Mouse (Mus musculus) MEL-GATA-1-ER (cell line): ENCODE results near the gene Glis3.

Experiments used
- DNase-seq: peaks from one replicate; pipeline ENCODE4 v3.0.0-alpha.2; 2012; ENCODE audit warnings: low read depth; ENCODE audit errors: extremely low read depth

Glis3 gene

DNA sequence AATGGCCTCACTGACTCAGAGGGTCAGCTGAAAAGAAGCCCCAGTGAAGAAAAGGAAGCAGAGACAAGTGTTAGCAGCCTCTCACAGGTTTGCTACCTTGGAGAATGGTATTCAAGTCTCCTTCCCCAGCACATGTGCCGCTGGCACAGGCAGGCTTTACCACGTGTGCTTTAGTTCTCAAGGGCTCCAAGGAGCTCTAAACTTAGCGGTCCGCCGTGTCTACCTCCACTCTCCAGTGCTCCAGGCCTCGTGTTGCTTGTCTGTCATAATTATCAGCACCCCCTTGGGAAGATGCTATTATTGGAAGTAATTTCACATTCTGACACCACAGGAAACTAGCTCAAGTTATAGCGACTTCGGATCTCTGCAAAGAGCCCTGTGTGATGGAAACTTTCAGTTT lies 344.0 kb downstream of the Glis3 start:
- DNase-seq: no peak

DNA sequence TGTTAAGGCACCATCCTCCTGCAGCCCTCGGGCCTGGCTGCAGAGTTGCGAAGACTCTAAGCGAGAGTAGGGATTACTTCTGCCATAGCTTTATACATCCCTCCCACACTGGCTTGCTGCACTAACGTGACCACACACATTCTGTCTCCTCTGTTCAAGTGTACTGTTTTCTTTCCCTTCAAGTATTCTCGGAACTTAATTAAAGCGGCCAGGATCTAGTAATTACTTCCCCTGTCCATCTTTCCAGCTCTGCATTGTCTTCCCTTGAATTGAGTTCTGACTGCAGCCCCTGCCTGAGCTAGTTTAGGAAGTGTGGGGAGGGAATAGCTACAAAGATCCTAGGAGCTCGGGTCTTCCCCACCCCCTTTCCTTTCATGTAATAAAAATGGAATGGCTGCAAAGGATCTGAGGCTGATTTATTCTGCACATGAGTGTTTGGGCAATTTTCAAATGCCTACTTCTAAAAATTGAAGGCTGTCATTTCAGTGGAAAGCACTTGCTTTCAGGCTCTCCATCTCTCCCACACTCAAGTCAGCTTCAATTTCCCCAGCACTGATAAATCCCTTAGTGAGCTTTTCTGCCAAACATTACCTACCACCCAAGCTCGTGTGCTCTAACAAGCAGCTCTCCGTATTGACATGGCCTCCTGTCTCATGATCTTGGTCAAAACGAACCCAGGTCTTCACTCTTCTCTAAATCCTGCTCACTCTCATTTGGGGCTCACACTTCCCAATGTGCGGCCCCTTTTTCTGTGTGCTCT lies 346.7 kb downstream of the Glis3 start:
- DNase-seq: no peak

DNA sequence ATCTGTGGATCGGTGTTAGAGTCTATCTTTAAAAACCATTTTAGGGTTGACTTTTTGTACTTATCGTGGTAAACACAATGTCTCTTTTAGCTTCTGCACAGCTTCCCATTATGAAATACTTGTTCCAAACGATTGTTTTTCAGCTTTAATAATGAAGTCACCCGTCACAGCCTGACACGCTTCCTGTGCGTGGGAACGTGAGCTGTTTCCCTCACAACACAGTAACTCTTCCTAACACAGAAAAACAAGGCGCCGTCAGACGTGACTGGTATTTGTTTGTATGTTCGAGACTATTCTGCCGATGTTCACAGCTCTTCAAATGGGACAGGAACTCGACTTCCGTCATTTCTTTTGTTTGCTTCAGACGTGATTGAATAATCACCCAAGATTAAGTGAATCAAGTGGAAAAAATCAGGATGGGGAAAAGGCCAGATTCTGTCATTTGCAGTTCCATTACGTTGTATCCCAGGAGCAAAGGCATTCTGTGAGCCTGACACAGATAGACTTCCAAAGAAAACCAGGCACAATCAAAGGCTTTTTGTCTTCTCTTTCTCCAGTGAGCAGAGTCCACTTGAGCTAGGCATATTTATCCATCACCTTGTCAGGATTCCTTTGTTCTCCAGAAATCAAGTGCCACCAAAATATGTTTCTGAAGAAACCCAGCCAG lies 351.3 kb downstream of the Glis3 start:
- DNase-seq: no peak

DNA sequence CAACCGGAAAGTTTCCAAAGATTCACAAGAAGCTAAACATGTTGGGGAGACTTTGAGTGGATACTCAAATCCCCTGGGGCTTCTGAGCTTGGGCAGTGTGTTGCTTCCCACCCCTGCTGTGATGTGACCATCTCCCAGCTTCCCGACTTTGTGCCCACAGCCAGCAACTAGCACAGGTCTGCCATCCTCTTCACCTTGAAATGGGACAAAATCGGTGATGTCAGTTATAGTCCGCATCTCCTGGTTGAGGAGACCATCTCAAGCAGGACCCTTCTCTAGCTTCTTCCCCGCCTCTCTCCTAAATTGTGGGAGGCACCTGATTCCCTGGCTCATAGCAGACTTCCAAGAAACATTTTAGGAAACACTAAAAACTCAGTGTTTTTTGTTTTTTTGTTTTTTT lies 352.3 kb downstream of the Glis3 start:
- DNase-seq: no peak

DNA sequence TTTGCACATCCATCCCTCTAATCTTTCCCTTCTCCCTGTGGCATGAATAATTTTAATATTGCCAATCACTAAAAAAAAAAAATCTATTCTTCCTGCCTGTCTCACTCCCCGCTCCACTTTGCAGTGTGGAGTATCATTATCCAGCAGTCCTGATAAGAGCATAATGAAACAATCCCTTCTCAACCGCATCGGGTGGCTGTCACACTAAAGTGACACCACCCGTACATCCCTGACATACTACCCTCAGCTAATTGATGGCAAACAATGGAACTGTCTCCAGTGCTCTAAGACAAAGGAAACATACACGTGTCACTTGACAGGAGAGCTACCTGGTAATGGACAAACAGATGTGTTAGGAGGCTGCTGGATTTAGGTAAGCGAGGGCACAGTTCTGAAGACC lies 373.8 kb downstream of the Glis3 start:
- DNase-seq: no peak

DNA sequence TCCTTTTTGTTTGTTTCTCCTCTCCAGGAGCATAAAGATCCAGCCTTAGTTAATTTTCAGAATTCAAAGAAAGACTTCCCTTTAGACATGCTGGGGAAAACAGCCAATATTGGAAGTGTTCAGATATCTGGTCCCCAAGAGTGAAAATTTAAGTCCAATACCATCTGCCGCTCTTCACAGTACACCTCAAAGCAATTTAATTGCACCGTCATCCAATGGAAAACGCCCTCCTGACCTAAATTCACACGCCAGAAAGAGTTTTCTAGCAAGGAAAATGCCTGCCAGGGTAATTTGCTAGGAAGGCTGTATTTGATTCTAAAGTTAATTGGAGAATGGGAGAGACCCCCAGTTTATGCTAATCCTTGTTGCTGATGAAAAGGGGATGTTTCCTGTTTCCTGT lies 374.4 kb downstream of the Glis3 start:
- no peak for DNase-seq

DNA sequence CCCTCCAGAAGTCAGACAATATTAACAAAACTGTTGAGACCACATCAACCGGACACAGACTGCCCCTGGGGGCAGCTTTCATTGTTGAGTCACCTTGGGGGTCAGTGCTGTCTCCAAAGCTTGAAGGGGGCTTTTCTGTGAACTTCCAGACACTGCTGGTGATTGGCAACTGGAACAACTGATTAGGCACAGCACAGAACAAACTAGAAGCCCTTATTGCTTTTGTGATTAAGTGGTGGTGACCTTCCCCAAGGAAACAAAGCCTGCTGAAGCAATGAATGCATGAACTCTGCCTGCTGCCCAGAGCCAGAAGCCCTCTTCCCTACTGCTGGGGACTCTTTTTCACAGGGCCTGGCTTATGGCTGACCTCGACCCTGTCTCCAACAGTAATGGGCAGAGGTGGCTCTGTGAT lies 377.0 kb downstream of the Glis3 start:
- no peak for DNase-seq

DNA sequence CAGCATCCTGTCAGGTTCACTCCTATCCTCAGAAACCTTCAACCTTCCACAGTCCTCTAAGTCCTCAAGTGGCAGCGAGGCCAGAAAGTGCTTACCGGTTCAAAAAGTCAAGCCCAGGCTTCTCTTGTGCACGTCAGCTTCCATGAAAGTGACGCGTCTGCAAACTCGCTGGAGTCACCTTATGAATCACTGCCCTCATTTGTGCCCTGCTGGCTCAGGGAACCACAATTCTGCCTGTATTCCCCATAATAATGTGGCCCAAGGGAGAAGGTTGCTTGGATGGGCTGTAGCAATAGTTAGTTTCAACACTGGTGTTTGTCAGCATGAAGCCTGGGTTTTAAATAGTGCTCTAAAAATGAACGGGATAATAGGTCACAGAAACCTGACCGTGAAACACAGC lies 379.7 kb downstream of the Glis3 start:
- no peak for DNase-seq

DNA sequence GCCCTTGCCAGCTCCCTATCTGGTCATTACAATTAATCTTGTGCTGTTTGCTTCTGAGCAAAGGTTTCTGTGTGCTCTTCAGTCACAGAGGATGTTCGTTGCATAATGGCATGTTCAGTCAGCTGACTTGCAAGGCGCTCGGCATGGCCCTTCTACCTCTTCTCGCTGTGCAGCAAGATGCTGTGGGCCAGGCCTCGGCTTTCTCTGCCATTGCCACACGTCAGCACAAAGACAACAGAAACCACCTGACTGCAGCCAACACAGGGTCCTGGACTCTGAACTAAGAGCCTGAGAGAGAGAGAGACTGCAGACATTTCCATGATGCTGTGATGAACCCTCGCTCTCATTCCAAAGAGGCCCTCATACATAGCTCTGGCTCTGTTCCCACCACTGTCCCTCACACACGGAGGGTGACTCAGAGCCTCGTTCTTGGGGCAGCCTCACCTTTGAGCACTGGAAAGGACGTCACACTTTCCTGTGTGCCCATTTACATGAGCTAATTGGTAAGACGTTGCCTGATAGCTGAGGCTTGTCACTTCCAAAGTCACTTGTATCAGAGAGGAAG lies 380.6 kb downstream of the Glis3 start:
- no peak for DNase-seq

DNA sequence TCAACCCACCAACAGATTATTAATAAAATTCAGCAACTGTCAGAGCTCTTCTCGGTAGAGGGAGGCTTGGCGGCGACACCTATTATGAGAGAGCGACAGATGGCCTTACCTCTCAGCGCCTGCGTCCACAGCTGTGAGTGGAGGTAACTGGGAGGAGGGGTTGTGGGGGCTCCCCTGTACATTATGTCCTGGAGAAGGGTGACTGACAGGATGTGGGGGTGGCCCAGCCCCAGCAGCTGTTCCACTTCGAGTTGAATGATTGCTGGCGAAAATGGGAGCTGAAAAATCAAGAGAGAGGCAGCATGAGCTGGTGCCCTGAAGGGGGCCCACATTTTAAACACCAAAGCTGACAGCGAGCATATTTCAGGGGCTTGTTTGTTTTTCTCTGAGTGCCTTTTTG lies 381.2 kb downstream of the Glis3 start:
- DNase-seq: no peak

DNA sequence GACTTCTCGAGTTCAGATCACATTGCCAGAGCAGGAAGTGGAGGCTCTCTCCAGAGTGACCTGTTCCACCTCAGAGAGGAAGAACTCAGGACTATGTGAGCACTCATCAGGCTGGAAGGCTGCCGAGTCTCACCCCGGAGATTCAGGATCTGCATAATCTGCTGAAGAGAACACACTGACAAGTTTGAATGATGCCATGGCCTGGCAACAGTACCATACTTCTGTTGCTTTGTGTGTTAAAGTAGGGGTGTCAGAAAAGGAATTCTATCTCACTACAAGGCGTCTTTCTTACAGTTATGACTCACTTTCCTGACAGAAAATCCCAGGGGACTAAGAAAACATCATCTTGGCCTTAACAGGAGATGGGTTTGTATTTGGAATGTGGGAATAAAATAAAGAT lies 388.3 kb downstream of the Glis3 start:
- no peak for DNase-seq

DNA sequence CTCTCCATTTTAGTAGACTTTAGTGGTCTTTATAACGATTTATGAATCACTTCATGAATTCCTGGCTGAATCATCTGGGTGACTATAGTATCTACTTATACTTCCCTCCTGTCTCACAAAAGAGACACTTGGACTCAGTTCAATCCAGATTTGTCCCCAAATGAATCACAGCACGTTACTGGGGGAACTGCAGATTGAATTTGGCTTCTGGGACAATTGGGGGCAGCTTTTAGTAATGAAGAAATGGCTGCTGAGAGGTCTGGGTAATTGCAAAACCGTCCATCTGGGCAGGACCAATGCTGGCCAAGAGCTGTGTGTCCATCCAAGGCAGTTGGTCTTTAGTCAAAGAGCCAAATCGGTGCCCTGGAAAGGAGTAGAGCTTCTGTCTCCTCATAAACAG lies 390.4 kb downstream of the Glis3 start:
- DNase-seq: no peak

DNA sequence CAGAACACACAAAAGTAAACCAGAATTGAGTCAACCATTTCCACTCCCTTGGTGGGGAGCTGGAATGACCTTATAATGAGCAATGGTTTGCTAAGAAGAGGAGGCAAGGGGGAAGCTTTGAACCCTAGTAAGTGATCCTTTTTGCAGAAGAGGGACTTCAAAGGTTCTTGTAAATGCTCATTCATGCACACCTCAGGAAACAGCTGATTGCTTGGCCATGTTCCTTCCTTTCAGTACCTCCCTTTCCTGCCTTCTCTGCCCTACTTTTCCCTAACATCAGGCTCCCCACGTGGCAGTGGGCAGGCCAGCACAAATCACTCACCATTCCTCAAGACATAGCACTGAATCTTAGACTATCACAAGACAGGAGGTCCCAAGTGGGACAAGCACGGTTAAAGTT lies 392.4 kb downstream of the Glis3 start:
- no peak for DNase-seq

DNA sequence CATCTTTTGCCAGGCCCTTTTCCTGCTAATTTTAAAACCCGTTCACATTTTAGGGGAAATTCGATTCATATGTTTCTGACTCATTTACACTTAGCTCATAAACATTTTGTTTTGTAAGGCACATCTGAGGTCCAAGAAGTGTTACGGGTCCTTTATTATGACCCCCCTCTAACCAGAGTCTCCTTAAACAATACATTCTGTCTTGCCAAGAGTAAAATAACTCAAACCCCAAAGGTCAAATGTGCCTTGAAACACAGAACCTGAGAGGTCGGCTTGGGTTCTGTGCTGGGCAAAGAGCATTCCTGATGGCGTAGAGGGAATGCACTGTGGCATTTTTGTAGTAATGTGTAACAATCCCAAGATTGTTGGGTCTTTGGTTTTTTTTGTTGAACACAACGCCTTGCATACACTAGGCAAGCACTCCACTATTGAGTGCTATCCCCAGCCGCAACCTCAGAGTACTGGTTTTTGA lies 395.7 kb downstream of the Glis3 start:
- DNase-seq: no peak

DNA sequence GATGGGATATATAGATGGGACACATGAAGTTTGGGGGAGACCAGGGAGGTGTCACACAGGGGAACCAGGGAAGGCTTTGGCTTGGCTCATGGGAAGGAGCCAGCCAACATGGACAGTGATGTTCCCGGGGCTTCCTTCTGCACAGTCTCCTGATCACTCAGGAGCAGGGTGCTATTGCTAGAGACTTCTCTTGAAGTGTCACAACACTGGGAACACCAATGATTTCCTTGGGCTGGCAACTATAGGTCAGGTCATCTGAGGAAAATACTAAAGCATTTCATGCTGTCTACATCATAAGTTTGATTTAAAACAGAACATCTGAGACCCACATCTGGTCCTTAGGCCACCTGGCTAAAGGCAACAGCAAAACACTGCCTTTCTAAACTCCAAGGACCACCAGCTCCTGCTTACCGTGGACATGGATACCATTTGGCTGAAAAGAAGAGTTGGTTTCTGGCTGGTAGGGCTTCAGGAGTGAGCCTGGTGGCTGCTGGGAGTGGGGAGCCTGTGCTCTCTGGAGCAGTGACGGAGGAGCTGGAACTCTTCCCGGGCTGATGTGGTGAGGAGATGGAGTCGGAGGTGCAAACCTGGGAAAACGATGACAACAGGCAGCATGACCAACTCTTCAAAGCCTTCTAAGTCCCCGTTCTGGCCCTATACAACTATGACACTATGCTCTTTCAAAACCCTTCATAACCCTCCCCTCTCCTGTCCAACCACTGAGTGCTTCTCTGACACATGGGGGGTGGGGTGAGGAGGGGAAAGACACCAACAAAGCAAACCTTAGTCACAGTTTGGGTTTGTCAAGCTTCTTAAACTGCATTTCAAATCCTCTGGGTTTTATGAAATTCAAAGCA lies 396.4 kb downstream of the Glis3 start:
- no peak for DNase-seq

DNA sequence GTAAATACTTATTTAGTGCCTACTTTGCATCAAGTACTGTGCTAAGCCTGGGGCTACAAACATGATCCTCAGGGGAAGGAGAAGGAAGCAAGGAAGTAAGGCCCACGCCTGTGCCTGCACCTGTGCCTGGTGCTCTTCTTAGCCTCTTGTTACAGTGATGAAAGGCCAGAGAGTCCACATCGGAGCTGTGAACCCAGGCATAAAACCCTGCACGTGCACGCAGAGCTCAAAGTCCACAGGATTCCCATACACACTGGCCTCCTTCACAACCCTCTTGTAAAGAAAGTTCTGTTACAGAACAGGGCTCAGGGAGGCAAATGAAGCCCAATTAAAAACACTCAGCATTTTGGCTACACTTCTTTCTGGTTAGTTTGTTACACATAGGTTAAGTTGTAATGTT lies 398.5 kb downstream of the Glis3 start:
- DNase-seq: no peak

DNA sequence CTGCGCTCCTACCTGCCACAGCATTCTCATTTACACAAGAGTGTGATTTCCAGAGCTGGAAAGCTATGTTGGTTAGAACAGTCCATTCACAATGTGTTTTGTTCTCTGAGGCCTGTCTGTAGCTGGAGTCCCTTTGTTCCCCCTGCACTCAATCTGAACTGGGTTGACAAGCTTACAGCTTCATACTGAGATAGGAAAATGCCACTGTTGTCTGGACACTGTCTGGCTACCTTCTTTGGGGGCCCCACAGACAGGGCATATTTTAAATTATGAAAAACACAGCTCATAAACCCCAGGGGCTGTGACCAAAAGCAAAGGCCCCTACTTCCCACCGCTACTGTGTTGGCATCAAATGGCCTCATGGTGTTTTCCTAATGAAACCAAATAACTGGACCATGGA lies 402.8 kb downstream of the Glis3 start:
- DNase-seq: no peak

DNA sequence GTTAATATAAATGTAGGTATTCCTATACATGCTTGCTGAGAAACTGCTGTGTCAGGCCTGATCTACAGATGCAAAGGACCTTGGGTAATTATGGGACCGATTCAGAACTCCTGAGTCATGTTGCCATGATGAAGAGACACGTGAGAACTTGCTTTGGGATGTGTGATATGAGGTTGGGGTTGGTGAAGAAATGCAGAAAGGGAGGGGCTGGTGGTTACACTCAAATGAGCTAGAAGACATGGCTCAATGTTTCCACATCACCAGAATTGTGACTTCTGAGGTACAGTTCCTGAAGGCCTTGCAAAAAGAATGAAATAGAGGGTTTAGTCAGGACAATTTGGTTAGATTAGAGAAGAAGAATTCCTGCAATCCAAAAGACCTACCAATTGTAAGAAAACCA lies 405.4 kb downstream of the Glis3 start:
- DNase-seq: no peak

DNA sequence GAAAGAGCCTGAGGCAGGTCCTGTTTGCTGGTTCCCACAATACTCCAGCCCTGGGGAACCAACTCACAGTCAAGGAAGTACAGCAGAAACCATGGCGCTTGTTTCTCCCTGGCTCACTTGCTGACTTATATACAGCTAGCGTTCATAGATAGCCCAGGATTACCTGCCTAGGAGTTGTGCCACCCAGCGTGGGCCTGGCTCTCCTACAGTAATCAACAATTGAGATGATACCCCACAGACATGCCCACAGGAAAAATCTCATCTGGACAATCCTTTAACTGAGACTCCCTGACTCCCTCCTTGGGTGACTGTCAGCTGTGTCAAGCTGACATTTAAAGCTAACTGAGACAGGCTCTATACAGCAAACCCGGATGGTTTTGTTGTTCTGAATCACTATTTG lies 405.9 kb downstream of the Glis3 start:
- no peak for DNase-seq

DNA sequence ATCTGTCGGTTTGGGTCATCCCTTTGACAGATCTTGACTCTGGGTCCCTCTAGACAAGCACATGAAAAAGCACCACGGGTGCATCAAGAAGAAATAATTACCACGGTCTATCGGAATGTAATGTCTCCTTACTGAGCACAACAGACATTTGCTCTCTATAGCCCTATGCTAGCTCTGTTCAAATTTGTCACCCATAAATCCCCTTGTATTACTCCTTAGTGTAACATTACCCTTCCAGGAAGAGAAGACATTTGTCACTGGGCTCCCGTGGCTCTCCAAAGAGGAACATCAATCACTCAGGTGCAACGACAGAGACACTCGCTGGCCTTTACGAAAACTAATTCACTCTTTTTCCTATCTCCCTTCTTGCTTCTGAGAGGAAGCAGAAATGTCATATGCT lies 413.0 kb downstream of the Glis3 start:
- DNase-seq: no peak

DNA sequence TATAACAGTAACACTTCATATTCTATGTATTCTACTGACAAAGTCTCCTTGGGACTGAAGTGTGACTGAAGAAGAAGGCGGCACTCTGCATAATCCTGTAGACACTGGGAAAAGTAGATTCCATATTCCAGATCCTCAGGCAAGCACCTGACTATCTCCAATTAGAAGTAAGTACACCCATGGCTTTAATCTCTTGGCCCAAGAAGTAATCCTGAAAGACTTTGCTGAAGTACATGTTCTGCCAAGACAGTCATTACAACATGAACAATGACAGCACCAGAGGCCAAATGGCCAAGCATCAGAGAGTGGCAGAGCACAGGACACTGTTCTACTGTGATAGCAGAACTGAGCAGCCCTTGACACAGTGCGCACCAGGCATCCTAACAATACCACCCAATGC lies 414.1 kb downstream of the Glis3 start:
- no peak for DNase-seq
